Mouse (Mus musculus) neutrophil, adult 5-6 weeks (primary cell): ENCODE data around the gene Rec114. TPM values are rescaled to one million over a fixed set of nuclear protein-coding genes. Genes with fewer than 3 reads are reported as not detected.

ENCODE experiments used
- ATAC-seq: fragments of 151-379, 151-347 bp; 2 replicates; pipeline ENCODE4 v1.8.0; 2017; ENCODE audit warnings: mild to moderate bottlenecking, moderate TSS enrichment; ENCODE audit not compliant: insufficient number of reproducible peaks, poor library complexity, low FRiP score, severe bottlenecking; ENCODE audit errors: extremely low read depth
- total RNA-seq: library from RNA; stranded (forward); fragments of 200-1000 nt; gene quantifications from 2 replicates; pipeline ENCODE4 v1.2.3, GENCODE M21; 2017

Gene Rec114
- total RNA-seq, 1 experiment from 2014 or later: 5.6 TPM

- no peak for ATAC-seq
These were observed 73.9 kb downstream of the Rec114 start for GRCm38 (mm10) chr9:58669819-58670218.

- no peak for ATAC-seq
These were observed 74.7 kb downstream of the Rec114 start for GRCm38 (mm10) chr9:58669071-58669470.

- no peak for ATAC-seq
These were observed 75.6 kb downstream of the Rec114 start for GRCm38 (mm10) chr9:58668171-58668570.

- no peak for ATAC-seq
These were observed 76.5 kb downstream of the Rec114 start for GRCm38 (mm10) chr9:58667244-58667643.

GRCm38 (mm10) chr9:58666191-58666590, 77.6 kb downstream of the Rec114 start:
- ATAC-seq: no peak

- no peak for ATAC-seq
These were observed 78.3 kb downstream of the Rec114 start for GRCm38 (mm10) chr9:58665492-58665891.

GRCm38 (mm10) chr9:58662791-58663190, 81.0 kb downstream of the Rec114 start:
- ATAC-seq: no peak

GRCm38 (mm10) chr9:58662007-58662406, 81.8 kb downstream of the Rec114 start:
- ATAC-seq: no peak

- ATAC-seq: no peak
These were observed 83.1 kb downstream of the Rec114 start for GRCm38 (mm10) chr9:58660673-58661072.

GRCm38 (mm10) chr9:58659989-58660388, 83.8 kb downstream of the Rec114 start:
- no peak for ATAC-seq

GRCm38 (mm10) chr9:58659331-58659730, 84.4 kb downstream of the Rec114 start:
- no peak for ATAC-seq

- ATAC-seq: no peak
These were observed 85.0 kb downstream of the Rec114 start for GRCm38 (mm10) chr9:58658596-58659309.

GRCm38 (mm10) chr9:58657735-58658512, 85.8 kb downstream of the Rec114 start:
- ATAC-seq: no peak

GRCm38 (mm10) chr9:58656824-58657223, 86.9 kb downstream of the Rec114 start:
- no peak for ATAC-seq

- ATAC-seq: no peak
These were observed 87.4 kb downstream of the Rec114 start for GRCm38 (mm10) chr9:58656396-58656795.

- ATAC-seq: no peak
These were observed 89.3 kb downstream of the Rec114 start for GRCm38 (mm10) chr9:58654494-58654893.

- ATAC-seq: peak; percentile 61
These were observed 91.8 kb downstream of the Rec114 start for GRCm38 (mm10) chr9:58651993-58652392.

GRCm38 (mm10) chr9:58649265-58649626, 94.5 kb downstream of the Rec114 start:
- no peak for ATAC-seq

- no peak for ATAC-seq
These were observed 95.1 kb downstream of the Rec114 start for GRCm38 (mm10) chr9:58648406-58649264.
